Mouse (Mus musculus): ENCODE results near the gene Colgalt1. TPM values are rescaled to one million over a fixed set of nuclear protein-coding genes. Genes with fewer than 3 reads are reported as not detected.

Gene Colgalt1
- polyA plus RNA-seq, 1 experiment from 2014 or later: 107 TPM

- Histone ChIP-seq H3K27me3 (replicated peaks; ENCODE audit: control insufficient read depth, insufficient read depth, low read length) (peaks cover 17% of the 10 kb centered on the region), H3K36me3 (ENCODE audit: control insufficient read depth, insufficient read depth, low read length) (no peaks in the 10 kb centered on the region), H3K9ac (ENCODE audit: low read depth, low read length) (peak overlapping the region; percentile 53), H3K4me2 (ENCODE audit: low read depth, low read length) (peak overlapping the region; percentile 64), H3K4me3 (ENCODE audit: low read depth, low read length) (peak overlapping the region; percentile 42), H3K4me1 (ENCODE audit: control insufficient read depth, insufficient read depth, low read length) (peaks cover 4% of the 10 kb centered on the region; the same call in 1 of the 2 replicates), H3K27ac (replicated peaks; ENCODE audit: low read depth, low read length) (no peak overlapping the region), H3K9me3 (ENCODE audit: control insufficient read depth, low read length) (no peaks in the 10 kb centered on the region)
- ATAC-seq (ENCODE audit: low read depth): peak; percentile 28
- 9% methylated on average over 18 of the region's 65 CpGs for WGBS
- DNase-seq (ENCODE audit: low spot score): peak; percentile 17
These were observed 8.7 kb upstream of the Colgalt1 start for GRCm38 (mm10) chr8:71601939-71602665.

GRCm38 (mm10) chr8:71602666-71603334 is 8.0 kb upstream of the Colgalt1 start:
- 2% methylated on average over 32 of the region's 32 CpGs for WGBS
- DNase-seq (ENCODE audit: low spot score) (peak; percentile 91), ATAC-seq (ENCODE audit: low read depth) (peak; percentile 82)
- no peaks in the 10 kb centered on the region for H3K36me3 ChIP-seq (ENCODE audit: control insufficient read depth, insufficient read depth, low read length)
- H3K4me1 ChIP-seq (ENCODE audit: control insufficient read depth, insufficient read depth, low read length): peaks cover 4% of the 10 kb centered on the region; the same call in 1 of the 2 replicates
- peak overlapping the region; percentile 42 for H3K4me3 ChIP-seq (ENCODE audit: low read depth, low read length)
- peak overlapping the region; percentile 64 for H3K4me2 ChIP-seq (ENCODE audit: low read depth, low read length)
- no peaks in the 10 kb centered on the region for H3K9me3 ChIP-seq (ENCODE audit: control insufficient read depth, low read length)
- peaks cover 17% of the 10 kb centered on the region for H3K27me3 ChIP-seq (replicated peaks; ENCODE audit: control insufficient read depth, insufficient read depth, low read length)
- H3K27ac ChIP-seq (replicated peaks; ENCODE audit: low read depth, low read length): no peak overlapping the region
- peak overlapping the region; percentile 53 for H3K9ac ChIP-seq (ENCODE audit: low read depth, low read length)

- Histone ChIP-seq H3K9ac (ENCODE audit: low read depth, low read length) (no peak overlapping the region), H3K36me3 (ENCODE audit: control insufficient read depth, insufficient read depth, low read length) (no peaks in the 10 kb centered on the region), H3K27me3 (replicated peaks; ENCODE audit: control insufficient read depth, insufficient read depth, low read length) (peaks cover 17% of the 10 kb centered on the region), H3K9me3 (ENCODE audit: control insufficient read depth, low read length) (no peaks in the 10 kb centered on the region), H3K4me1 (ENCODE audit: control insufficient read depth, insufficient read depth, low read length) (peaks cover 4% of the 10 kb centered on the region; the same call in 1 of the 2 replicates), H3K4me2 (ENCODE audit: low read depth, low read length) (no peak overlapping the region), H3K4me3 (ENCODE audit: low read depth, low read length) (no peak overlapping the region), H3K27ac (replicated peaks; ENCODE audit: low read depth, low read length) (no peak overlapping the region)
- ATAC-seq (ENCODE audit: low read depth) (no peak), DNase-seq (ENCODE audit: low spot score) (no peak)
- WGBS: 52% methylated on average over 7 of the region's 7 CpGs
These were observed 6.8 kb upstream of the Colgalt1 start for GRCm38 (mm10) chr8:71604021-71604420.

GRCm38 (mm10) chr8:71612141-71612540 is 1.3 kb downstream of the Colgalt1 start:
- DNase-seq (ENCODE audit: low spot score): no peak

GRCm38 (mm10) chr8:71613418-71613817 is 2.6 kb downstream of the Colgalt1 start:
- no peak for ATAC-seq (ENCODE audit: low read depth)
- Histone ChIP-seq H3K27ac (replicated peaks; ENCODE audit: low read depth, low read length) (no peak overlapping the region), H3K36me3 (ENCODE audit: control insufficient read depth, insufficient read depth, low read length) (peaks cover 53% of the 10 kb centered on the region), H3K27me3 (replicated peaks; ENCODE audit: control insufficient read depth, insufficient read depth, low read length) (no peaks in the 10 kb centered on the region), H3K4me2 (ENCODE audit: low read depth, low read length) (no peak overlapping the region), H3K4me3 (ENCODE audit: low read depth, low read length) (no peak overlapping the region), H3K9me3 (ENCODE audit: control insufficient read depth, low read length) (no peaks in the 10 kb centered on the region), H3K4me1 (ENCODE audit: control insufficient read depth, insufficient read depth, low read length) (peaks cover 9% of the 10 kb centered on the region; the same call in 1 of the 2 replicates), H3K9ac (ENCODE audit: low read depth, low read length) (no peak overlapping the region)
- DNase-seq (ENCODE audit: low spot score): no peak
- 34% methylated on average over 4 of the region's 4 CpGs for WGBS

More at GRCm38 (mm10) chr8:71612141-71612540, 1.3 kb downstream of the Colgalt1 start:
- no peaks in the 10 kb centered on the region for H3K27me3 ChIP-seq (replicated peaks; ENCODE audit: control insufficient read depth, insufficient read depth, low read length)
- H3K27ac ChIP-seq (replicated peaks; ENCODE audit: low read depth, low read length): no peak overlapping the region
- WGBS: 32% methylated on average over 5 of the region's 5 CpGs
- ATAC-seq (ENCODE audit: low read depth): no peak
- H3K4me3 ChIP-seq (ENCODE audit: low read depth, low read length): peak overlapping the region; percentile 89
- H3K4me2 ChIP-seq (ENCODE audit: low read depth, low read length): peak overlapping the region; percentile 57
- H3K9me3 ChIP-seq (ENCODE audit: control insufficient read depth, low read length): no peaks in the 10 kb centered on the region
- peak overlapping the region; percentile 89 for H3K9ac ChIP-seq (ENCODE audit: low read depth, low read length)
- peaks cover 9% of the 10 kb centered on the region; the same call in 1 of the 2 replicates for H3K4me1 ChIP-seq (ENCODE audit: control insufficient read depth, insufficient read depth, low read length)
- peaks cover 40% of the 10 kb centered on the region for H3K36me3 ChIP-seq (ENCODE audit: control insufficient read depth, insufficient read depth, low read length)

- 95% methylated on average over 2 of the region's 2 CpGs for WGBS
- H3K27ac ChIP-seq (replicated peaks; ENCODE audit: low read depth, low read length): no peak overlapping the region
- H3K4me3 ChIP-seq (ENCODE audit: low read depth, low read length): no peak overlapping the region
- no peaks in the 10 kb centered on the region for H3K4me1 ChIP-seq (ENCODE audit: control insufficient read depth, insufficient read depth, low read length)
- peaks cover 17% of the 10 kb centered on the region for H3K9me3 ChIP-seq (ENCODE audit: control insufficient read depth, low read length)
- H3K36me3 ChIP-seq (ENCODE audit: control insufficient read depth, insufficient read depth, low read length): peaks cover 97% of the 10 kb centered on the region
- no peak overlapping the region for H3K9ac ChIP-seq (ENCODE audit: low read depth, low read length)
- ATAC-seq (ENCODE audit: low read depth) (no peak), DNase-seq (ENCODE audit: low spot score) (no peak)
- no peaks in the 10 kb centered on the region for H3K27me3 ChIP-seq (replicated peaks; ENCODE audit: control insufficient read depth, insufficient read depth, low read length)
- no peak overlapping the region for H3K4me2 ChIP-seq (ENCODE audit: low read depth, low read length)
These were observed 9.0 kb downstream of the Colgalt1 start for GRCm38 (mm10) chr8:71619786-71620185.

GRCm38 (mm10) chr8:71625088-71625487 is 14.3 kb downstream of the Colgalt1 start:
- WGBS: 63% methylated on average over 1 of the region's 1 CpGs
- no peak for DNase-seq (ENCODE audit: low spot score)

GRCm38 (mm10) chr8:71626753-71627152 is 16.0 kb downstream of the Colgalt1 start:
- peaks cover 38% of the 10 kb centered on the region for H3K36me3 ChIP-seq (ENCODE audit: control insufficient read depth, insufficient read depth, low read length)
- 81% methylated on average over 9 of the region's 9 CpGs for WGBS
- ATAC-seq (ENCODE audit: low read depth): no peak
- H3K4me2 ChIP-seq (ENCODE audit: low read depth, low read length): no peak overlapping the region
- H3K27me3 ChIP-seq (replicated peaks; ENCODE audit: control insufficient read depth, insufficient read depth, low read length): 0 out of 2 replicates have a peak, but pooled peaks cover 10% of the 10 kb centered on the region
- no peak overlapping the region for H3K27ac ChIP-seq (replicated peaks; ENCODE audit: low read depth, low read length)
- DNase-seq (ENCODE audit: low spot score): no peak
- H3K4me1 ChIP-seq (ENCODE audit: control insufficient read depth, insufficient read depth, low read length): peaks cover 23% of the 10 kb centered on the region
- no peak overlapping the region for H3K4me3 ChIP-seq (ENCODE audit: low read depth, low read length)
- H3K9ac ChIP-seq (ENCODE audit: low read depth, low read length): no peak overlapping the region
- peaks cover 14% of the 10 kb centered on the region for H3K9me3 ChIP-seq (ENCODE audit: control insufficient read depth, low read length)

More at GRCm38 (mm10) chr8:71625088-71625487, 14.3 kb downstream of the Colgalt1 start:
- H3K4me2 ChIP-seq (ENCODE audit: low read depth, low read length): no peak overlapping the region
- H3K27me3 ChIP-seq (replicated peaks; ENCODE audit: control insufficient read depth, insufficient read depth, low read length): 0 out of 2 replicates have a peak, but pooled peaks cover 6% of the 10 kb centered on the region
- H3K4me1 ChIP-seq (ENCODE audit: control insufficient read depth, insufficient read depth, low read length): peaks cover 22% of the 10 kb centered on the region
- no peak for ATAC-seq (ENCODE audit: low read depth)
- H3K9me3 ChIP-seq (ENCODE audit: control insufficient read depth, low read length): peaks cover 17% of the 10 kb centered on the region
- H3K9ac ChIP-seq (ENCODE audit: low read depth, low read length): no peak overlapping the region
- no peak overlapping the region for H3K4me3 ChIP-seq (ENCODE audit: low read depth, low read length)
- H3K27ac ChIP-seq (replicated peaks; ENCODE audit: low read depth, low read length): no peak overlapping the region
- peaks cover 54% of the 10 kb centered on the region for H3K36me3 ChIP-seq (ENCODE audit: control insufficient read depth, insufficient read depth, low read length)

All from embryonic facial prominence, embryonic 14.5 days (tissue).